Mouse (Mus musculus): ENCODE measurements around the gene Lin54.

GRCm38 (mm10) chr5:100467336-100467735 lies 33.1 kb downstream of the Lin54 start:
- TF ChIP-seq CTCF (IDR thresholded peaks at IDR 0.05; ENCODE audit: low read depth) (no peak), EP300 (optimal IDR thresholded peaks at IDR 0.05) (no peak)
